Mouse (Mus musculus): ENCODE data around the gene Sept9.
"Not testable (repeated sequence)": the region's sequence is repeated elsewhere in the genome, so short reads cannot be mapped to it uniquely, and the experiment has no call there.

Sept9 gene

DNA sequence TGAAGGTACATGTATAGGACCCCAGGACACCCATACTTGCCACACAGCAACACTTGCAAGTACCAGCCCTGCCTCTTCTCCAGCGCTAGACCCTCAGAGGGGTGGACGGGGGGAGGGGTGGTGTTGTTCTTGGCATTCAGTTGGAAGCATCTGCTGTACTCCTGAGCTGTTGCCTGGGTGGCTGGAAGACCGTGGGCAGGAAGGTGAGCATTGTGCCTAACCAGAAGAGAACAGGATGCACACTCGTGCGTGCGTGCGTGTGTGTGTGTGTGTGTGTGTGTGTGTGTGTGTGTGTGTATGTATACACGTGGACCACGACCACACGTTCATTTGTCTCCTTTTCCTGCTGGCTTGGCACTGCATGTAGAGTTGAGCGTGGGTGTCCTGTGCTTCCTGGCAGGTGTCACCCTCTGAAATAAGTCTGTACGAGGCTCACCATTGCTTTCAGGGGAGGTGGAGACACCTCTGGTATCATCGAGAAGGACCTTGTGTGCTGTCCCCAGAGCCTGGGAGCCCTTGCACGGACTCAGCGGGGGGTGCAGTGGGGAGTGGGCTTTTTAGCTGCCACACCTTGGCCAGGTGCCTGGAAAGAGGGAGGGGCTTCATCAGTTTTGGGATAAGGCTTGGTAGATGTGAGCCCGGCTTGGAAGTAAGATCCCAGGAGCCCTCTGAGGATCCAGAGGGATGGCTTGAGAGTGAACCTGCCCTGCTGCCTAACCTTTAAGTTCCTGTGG lies 127.6 kb downstream of the Sept9 start:
- no peak for DNase-seq (ENCODE audit: inconsistent ontology term)

DNA sequence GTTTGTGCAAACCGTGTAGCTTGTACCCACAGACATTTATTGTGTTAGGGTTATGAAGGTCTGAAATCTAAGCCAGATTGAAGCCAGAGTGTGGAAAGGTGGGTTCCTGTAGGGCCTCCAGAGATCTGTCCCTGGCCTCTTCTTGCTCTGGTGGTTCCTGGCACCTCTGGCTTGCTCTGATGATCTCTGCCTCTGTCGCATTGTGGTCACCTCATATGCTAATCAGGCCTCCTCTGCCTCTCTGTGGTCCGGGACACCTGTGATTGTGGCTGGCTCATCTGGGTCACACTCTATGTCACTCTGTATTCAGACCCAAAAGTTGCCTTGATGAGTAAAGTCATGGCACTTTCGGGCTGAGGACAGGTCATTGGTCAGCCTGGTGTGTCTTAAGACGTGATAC lies 128.2 kb downstream of the Sept9 start:
- DNase-seq (ENCODE audit: inconsistent ontology term): no peak

DNA sequence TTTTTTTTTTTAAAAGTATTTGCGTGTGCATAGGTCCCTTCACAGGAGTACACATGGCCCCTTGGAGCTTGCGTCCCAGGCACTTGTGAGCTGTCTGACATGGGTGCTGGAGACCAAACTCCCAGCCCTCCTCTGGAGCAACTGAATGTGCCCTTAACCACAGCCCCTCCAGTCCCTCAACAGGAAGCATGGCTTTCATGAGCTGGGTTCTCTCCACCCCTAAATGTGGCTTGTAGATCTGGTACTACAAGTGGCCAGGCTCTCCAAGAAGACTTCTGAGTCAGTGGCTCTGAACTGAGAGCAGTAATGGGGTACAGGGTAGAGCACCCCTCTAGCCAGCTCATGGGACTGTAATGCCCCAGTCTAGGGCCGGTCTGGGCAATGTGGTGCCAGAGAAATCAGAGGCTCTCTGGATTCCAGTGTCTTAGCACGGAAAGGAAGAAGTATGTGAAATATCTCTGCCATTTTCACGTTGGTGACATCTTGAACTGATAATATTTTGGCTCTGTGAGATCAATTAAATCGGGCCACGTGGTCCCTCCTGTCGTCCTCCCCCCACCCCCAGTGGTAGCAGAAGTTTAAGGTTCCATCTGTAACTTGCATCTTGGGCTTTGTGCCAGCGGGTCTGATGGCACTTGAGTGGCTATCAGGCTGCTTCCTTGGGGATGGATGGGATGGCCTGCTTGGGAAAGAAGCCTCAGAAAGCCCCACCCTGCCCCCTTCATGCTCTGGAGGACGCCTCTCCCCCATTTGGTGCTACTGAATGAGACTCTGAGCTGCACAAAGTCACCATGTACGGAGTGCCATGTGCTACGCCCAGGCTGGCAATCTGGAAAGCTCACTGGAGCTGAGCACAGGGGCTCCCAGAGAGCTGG lies 130.9 kb downstream of the Sept9 start:
- no peak for DNase-seq (ENCODE audit: inconsistent ontology term)

DNA sequence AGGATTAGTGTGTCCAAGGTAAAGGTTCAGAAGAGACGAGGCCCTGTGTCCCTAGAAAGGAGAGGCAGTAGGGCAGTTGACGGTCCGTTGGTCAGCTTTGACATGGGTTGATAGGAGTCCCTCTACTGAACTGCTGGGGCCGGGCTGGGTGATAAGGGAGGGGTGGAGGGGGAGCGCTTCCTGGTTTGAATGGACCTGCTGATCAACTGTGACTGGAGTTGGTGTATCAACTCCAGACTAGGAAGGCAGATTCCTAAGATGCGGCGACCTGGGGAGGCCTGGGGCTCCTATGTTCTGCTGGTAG lies 131.4 kb downstream of the Sept9 start:
- no peak for DNase-seq (ENCODE audit: inconsistent ontology term)

DNA sequence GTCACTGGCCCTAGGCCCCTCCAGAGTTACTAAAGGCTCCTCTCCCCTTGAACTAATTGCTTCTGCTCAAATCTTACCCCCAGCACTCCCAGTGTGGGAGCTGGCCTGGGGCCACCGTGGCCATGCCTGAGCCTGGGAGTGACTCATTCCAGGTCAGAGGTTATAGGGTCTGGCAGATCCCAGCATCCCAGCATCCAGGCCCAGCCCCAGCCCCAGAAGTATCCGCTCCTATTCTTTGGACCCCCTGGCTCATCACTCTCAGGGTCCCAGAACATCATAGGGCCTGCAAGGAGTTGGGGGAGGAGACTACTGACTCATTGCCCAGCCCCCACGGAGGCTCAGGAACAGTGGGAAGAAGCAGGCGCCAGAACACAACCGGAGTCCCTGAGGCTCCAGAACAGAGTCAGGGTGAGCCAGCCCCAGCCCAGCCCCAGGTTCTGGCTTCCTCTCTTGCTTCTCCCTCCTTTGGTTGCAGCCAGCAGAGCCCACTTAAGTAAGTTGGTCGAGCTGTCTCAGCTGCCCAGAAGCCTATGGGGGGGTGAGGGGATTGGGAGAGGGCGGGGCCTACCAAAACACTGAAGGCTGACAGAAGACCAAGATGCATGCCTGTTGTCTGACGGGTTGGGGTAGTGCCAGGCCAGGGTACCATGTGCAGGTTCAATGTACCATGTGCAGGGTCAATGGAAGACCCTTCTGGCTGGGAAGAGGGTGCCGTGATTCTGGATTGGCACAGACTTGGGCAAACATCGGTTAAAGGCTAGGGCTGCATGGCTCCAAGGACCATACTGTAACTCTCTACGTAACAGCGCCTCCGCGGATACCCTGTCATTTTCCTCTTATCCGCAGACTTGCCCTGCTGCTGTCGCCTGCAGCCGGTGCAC lies 132.1 kb downstream of the Sept9 start:
- peak; percentile 78 for DNase-seq (ENCODE audit: inconsistent ontology term)

DNA sequence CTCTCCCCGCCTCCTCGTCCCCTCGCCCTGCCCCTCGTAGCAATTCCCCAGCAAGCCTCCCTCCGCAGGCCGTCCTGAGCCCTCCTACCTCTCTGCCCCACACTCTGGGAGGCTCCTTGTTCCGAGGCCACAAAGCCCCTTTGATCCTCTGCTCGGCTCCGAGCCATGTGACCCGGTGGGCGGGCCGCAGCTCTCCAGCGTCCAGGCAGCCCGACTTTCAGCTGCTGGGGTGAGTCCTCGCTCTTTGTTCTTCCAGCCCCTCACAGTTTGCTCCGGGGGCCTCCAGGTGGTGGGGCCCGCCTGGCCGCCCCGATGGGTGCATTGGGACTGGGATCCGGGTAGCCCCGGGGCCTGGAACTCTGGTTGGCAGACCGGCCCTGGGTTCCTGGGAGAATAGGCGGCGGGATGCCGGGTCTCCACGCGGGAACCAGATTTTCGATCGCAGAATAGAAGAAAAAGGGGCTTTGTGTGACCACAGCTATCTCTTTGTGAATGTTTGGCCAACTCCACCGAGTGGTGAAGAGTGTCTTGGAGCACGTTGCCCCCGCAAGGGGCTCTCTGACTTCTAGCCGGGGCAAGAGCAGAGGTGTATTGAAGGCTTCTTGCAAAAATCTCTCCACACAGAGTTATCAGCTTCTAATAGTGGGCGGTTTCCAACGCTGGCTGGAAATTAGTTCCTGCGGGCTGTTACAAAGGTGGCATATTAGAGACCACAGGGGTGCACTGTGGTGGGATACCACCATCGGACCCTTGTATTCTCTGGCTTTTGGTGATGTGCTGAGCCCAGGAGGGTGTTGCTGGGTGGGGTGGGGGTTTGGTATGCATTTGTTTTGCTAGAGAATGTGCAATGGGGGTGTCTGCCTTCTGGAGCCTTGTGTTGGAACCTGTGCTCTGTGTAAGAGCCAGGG lies 133.0 kb downstream of the Sept9 start:
- DNase-seq (ENCODE audit: inconsistent ontology term): peak; percentile 88

DNA sequence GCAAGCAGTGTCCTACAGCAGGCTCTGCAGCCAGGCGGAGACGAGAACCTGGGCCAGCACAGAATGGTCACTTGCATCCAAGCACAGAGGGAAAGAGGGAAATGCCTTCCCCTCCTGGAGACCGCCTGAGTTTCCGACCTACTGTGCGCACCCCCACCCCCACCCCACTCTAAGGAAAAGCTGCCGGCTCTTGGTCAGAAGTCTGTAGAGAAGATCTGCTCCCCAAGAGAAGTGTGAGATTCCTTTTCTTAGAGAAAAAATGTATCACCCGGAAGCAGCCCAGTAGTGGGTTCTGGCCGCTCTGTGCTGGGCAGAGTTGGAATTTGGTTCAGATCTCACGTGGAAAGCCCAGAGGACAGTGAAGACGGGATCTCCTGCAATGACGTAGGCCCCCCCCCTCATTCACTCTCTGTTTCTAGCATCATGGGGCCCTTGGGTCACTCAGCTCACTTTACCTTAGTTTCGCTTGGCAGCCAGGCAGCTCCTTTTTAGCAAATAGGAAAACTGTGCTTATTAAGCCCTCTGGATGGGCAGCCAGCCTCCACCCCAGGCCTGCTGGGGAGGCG lies 133.8 kb downstream of the Sept9 start:
- DNase-seq (ENCODE audit: inconsistent ontology term): peak; percentile 70

DNA sequence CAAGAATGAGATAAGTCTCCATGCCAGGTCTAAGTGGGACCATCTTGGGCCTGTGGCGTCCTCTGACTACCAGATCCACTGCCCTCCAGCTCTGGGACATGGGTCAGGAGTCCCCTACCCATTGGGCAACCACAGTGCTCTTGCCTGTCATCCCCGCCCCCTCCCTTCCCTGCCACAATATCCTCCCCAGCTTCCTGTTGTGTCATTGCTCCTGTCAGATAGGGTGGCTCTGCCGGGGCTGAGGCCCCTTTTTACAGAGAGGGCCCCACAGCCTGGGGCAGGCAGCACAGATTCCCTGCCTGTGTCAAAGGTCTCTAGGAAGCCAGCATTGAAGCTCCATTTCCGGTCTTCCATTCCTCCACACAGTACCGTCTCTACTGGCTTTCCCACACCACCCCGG lies 134.6 kb downstream of the Sept9 start:
- DNase-seq (ENCODE audit: inconsistent ontology term): no peak

DNA sequence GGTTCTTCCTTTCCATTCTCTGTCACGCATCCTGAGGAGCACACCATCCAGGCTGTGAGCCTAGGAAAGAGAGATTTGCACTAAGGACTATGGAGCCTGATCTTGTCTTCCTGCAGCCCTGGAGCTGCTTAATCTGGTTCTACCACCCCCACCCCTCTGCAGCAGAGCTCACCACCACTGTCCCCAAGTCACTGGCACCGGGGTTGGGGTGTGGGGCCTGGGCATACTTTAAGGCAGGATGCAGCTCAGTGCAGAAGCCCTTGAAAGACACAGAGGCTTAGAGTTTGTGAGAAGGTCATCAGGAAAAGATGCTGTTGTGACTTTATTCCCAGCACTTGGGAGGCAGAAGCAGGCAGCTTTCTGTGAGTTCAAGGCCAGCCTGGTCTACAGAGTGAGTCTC lies 135.7 kb downstream of the Sept9 start:
- no peak for DNase-seq (ENCODE audit: inconsistent ontology term)

DNA sequence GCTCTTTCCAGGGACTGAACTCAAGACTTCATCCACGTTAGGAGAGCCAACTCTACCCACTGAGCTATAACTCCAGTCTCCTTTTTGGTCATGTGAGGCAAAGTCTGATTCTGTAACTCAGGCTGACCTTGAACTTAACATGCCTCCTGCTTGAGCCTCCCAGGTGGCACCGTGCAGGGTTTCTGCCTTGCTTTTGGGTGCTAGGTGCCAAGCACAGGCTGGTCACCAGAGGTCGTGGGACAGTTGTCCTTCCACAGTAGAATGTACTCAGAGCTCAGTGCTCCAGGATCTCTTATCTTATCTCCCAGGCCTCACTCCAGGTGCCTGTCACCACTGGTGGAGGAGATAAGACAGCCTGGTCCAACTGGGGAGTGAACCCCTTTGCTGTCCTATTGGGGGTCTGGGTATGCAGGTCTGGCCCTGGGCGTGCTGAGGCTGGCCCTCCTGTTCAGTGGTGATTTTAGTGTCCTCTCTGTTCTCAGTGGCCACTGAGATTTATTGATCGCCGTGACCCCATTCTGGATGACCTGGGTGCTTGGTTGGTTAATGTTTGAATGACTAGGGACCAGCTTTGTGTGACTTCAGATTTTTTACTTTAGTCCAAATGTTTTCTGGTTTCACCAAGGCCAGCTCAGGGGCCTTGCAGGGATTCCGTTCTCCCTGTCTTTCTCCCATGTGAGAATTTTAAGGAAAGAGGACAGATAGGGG lies 136.8 kb downstream of the Sept9 start:
- DNase-seq (ENCODE audit: inconsistent ontology term): no peak

DNA sequence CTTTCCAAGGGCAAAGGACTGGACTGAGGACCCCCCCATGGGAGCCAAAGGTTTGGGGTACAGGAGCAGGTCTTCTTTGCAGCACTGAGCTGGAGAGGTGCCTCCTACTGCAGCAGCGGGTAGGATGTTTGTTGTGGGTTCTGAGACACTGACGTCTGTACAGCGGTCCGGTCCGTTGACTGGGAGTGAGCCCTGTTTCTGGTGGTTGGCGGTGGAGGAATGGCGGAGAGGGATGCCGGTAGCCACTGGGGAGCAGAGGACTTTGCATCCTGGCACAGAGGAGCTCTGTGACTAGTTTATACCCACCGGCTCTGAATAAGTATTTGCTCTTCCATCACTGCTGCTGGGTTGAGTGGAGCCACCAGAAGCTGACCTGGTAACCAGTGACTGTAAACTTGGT lies 138.3 kb downstream of the Sept9 start:
- DNase-seq (ENCODE audit: inconsistent ontology term): no peak

DNA sequence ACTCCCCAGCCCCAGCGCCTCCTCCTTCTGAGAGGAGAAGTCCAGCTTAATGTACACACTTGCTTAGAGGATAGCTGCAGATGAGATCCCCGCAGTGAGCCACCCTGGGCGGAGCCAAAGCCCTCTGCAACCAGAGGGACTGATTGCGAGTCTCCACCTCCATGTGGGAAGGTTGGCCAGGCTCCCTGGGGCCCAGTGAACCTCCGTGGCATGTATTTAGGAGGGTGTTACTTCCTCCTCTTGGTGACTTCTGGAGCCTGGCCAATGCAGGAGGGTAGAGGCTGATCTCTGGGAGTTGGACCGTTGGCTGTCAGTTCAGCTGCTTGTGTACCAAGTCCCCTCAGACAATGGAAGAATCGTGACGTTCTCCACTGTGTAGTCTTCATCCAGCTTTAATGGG lies 139.0 kb downstream of the Sept9 start:
- peak; percentile 47 for DNase-seq (ENCODE audit: inconsistent ontology term)

DNA sequence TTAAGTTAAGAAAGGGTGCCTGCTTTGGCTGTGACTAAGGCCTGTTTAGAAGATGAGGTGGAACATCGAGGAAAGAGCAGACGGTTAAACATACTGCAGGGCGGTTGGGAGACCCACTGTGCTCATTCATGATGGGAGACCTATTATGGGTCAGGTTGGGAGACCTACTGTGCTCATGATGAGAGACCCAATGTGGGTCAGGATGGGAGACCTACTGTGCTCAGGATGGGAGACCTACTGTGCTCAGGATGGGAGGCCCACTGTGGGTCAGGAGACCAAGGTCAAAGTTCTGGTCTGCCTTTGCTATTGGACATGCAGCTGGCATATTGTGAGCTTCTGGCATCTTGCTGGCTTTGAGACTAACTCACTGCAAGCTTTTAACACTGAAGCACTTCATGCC lies 139.6 kb downstream of the Sept9 start:
- DNase-seq (ENCODE audit: inconsistent ontology term): no peak

DNA sequence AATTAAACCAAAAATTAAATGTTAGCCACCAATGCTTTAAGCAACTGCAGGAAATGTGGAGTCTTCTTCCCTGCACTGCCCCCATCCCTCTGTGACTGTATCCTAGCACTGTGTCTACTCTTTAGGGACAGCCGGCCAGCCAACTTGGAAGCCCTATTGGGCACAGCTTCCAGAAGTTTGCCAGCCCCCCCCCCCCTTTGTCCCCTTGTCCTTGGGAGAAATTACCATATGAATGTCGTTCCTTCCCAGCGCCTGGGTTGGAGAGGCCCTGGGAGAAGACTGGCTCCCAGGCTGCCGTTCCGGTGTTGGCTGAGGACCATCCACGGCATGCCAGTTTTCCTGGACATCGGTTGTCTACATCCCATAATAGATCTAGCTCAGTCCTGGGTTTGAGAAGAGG lies 141.8 kb downstream of the Sept9 start:
- peak; percentile 59 for DNase-seq (ENCODE audit: inconsistent ontology term)

DNA sequence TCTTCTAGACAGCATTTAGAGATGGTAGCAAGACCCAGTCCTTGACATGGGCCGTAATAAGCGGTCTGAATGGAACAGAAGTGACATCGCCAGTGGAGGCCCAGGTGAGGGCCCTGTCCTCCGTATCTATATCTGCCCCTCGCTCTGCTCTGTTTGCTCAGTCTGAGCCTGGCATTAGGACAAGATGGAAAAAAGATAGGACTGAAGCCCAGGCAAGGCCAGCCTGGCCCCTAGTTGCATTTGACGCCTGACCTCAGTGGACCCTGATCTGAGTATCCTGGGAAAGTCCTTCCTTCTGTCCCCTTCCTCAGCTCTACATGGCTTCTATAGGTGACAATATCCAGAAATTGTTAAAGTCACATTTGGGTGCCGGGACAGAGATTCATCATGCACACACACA lies 142.6 kb downstream of the Sept9 start:
- DNase-seq (ENCODE audit: inconsistent ontology term): no peak

DNA sequence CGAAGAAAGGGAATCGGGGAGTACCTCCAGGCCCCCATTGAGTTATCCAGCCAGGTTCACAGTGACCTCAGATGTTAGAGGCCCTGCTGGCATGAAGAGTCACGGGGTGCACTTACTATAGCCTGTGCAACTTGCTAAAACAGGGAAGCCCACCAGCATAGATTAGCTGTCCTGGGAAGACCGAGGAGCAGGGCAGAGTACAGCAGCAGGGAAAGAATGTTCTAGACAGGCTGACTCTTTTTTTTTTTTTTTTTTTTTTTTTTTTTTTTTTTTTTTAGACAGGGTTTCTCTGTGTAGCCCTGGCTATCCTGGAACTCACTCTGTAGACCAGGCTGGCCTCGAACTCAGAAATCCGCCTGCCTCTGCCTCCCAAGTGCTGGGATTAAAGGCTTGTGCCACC lies 143.0 kb downstream of the Sept9 start:
- not testable (repeated sequence) for DNase-seq (ENCODE audit: inconsistent ontology term)

DNA sequence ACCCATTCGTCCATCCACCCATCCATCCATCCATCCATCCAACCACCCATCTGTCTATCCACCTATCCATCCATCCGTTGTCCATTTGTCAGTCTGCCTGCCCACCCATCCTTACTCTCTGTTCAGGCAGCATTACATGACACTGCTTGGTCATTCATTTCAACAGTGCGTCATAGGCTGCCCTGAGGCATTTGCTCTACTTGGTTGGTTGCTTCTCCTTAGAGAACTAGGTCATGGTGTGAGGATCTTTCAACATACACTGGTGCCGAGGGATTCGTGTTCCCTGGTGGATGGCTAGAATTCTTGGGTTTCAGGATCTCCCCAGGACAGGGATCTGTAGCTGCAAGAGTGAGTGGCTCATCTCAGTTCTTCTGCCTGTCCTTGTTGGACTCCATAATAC lies 144.3 kb downstream of the Sept9 start:
- no peak for DNase-seq (ENCODE audit: inconsistent ontology term)

DNA sequence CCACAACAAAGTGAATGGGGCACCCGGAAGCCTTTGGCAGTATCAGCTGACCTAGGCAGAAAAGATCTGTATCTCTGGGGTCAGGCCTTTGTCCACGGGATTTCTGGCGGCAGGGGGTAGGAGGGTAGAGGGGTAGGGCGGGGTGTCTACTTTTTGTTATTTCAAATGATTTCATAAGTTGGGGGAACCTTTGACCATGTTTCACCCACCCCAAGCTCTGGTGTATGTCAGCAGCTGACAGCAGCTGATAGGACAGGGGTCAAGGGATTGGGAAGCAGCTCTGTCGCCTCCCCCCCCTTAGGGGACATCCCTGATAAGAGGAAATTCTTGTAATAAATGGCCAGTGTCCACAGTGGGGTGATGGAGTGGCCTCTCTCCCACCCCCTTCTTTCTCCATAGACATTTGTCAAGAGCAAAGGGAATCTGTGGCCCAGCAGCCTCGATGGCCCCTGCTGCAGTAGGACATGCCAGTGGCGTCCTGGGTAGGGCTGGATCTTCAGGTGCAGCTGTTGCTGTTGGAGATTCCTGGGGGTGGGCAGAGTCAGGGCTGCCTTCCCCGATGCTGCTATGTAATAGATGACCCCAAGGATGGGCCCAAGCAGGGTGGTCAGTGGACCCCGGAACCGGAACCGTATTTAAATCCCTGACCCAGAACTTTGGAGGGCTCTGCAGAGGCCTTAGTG lies 145.0 kb downstream of the Sept9 start:
- no peak for DNase-seq (ENCODE audit: inconsistent ontology term)

DNA sequence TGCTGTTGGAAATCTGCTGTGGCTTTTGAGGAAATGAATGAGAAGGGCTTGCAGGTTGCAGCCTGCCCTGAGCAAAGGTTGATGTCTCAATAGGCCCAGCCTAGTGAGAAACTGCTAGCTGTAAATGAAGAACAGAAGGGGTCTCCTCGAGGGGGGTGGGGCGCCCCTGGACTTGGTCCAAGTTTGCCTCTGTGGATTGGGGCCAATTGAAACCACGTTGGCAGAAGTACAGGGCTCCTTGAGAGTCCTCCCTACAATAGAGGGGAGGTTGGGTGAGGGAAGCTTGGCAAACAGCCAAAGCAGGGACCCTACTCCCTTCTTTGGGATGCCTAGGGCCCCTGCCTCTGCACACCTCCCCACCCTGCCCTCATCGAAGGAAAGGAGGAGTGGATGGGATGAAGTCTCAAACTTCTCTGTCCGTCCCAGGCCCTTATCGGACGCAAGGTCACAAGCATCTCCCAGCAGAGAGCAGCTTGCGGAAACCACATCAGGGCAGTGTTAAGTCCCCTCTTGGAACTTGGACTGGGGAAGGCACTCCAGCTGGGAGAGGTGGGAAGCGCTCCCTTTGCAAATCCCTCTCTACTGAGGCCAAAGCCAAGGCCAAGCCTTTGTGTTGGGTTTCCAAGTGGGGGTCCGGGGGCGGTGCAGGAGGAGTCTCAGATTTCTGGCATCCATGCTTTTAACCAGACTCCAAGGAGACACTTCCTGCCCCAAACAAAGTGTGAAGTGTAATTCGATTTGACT lies 145.7 kb downstream of the Sept9 start:
- DNase-seq (ENCODE audit: inconsistent ontology term): peak; percentile 84
